Mouse (Mus musculus): ENCODE measurements at regions not wholly inside any gene's neighbourhood (a gene's known extent, or its start where the extent isn't known, plus 50 kb on each side); places are given as distances from the start of the nearest gene placed in this dataset.

GRCm38 (mm10) chr6:89087620-89088019 is 185.6 kb downstream of the Tpra1 start:
- Histone ChIP-seq H3K4me3 (replicated peaks in 1 of 3; ENCODE audit: low read depth in 2 of 3, low read length in 2 of 3, poor library complexity in 1 of 3) (no peak overlapping the region), H3K9me3 (replicated peaks; ENCODE audit: low read length) (peaks cover 14% of the 10 kb centered on the region), H3K36me3 (replicated peaks in 1 of 2; ENCODE audit: control insufficient read depth in 1 of 2, insufficient read depth in 1 of 2, low read length in 1 of 2) (no peaks in the 10 kb centered on the region), H3K4me1 (ENCODE audit: control insufficient read depth in 1 of 2, insufficient read depth in 2 of 2) (peaks cover 8 to 13% of the 10 kb centered on the region in 2 experiments), H3K9ac (ENCODE audit: insufficient read depth, low read depth) (no peak overlapping the region), H3K27ac (ENCODE audit: insufficient read depth, low read depth) (no peak overlapping the region), H3K79me2 (replicated peaks; ENCODE audit: control insufficient read depth, extremely low read depth, insufficient read depth, poor library complexity, severe bottlenecking) (no peaks in the 10 kb centered on the region), H3K27me3 (replicated peaks) (no peaks in the 10 kb centered on the region), H3K4me2 (ENCODE audit: insufficient read depth, low read depth, poor library complexity, severe bottlenecking) (no peak overlapping the region)
- dilution Hi-C loops (cut with MboI; ENCODE audit: extremely low pct_ligation_motif_present, extremely low pct_unique_long_range_greater_than_20kb, low sequenced_read_pairs) (no loop called here), in situ Hi-C loops (cut with MboI; ENCODE audit: low pct_ligation_motif_present, low pct_unique_long_range_greater_than_20kb, low sequenced_read_pairs) (no loop called here)
- no peak for TF ChIP-seq ELF1 (IDR thresholded peaks at IDR 0.05; ENCODE audit: low read depth, low read length)
- no peak for DNase-seq (ENCODE audit: extremely low read depth)

GRCm38 (mm10) chr6:89090096-89090495 is 188.0 kb downstream of the Tpra1 start:
- Histone ChIP-seq H3K9ac (ENCODE audit: insufficient read depth, low read depth) (no peak overlapping the region), H3K4me1 (ENCODE audit: control insufficient read depth in 1 of 2, insufficient read depth in 2 of 2) (peaks cover 8 to 23% of the 10 kb centered on the region in 2 experiments), H3K36me3 (replicated peaks in 1 of 2; ENCODE audit: control insufficient read depth in 1 of 2, insufficient read depth in 1 of 2, low read length in 1 of 2) (no peaks in the 10 kb centered on the region), H3K27ac (ENCODE audit: insufficient read depth, low read depth) (no peak overlapping the region), H3K79me2 (replicated peaks; ENCODE audit: control insufficient read depth, extremely low read depth, insufficient read depth, poor library complexity, severe bottlenecking) (no peaks in the 10 kb centered on the region), H3K4me3 (replicated peaks in 1 of 3; ENCODE audit: low read depth in 2 of 3, low read length in 2 of 3, poor library complexity in 1 of 3) (no peak overlapping the region), H3K27me3 (replicated peaks) (no peaks in the 10 kb centered on the region), H3K9me3 (replicated peaks; ENCODE audit: low read length) (peaks cover 10% of the 10 kb centered on the region), H3K4me2 (ENCODE audit: insufficient read depth, low read depth, poor library complexity, severe bottlenecking) (no peak overlapping the region)
- in situ Hi-C loops (cut with MboI; ENCODE audit: low pct_ligation_motif_present, low pct_unique_long_range_greater_than_20kb, low sequenced_read_pairs), result no loop called here
- no peak for DNase-seq (ENCODE audit: extremely low read depth)
- dilution Hi-C loops (cut with MboI; ENCODE audit: extremely low pct_ligation_motif_present, extremely low pct_unique_long_range_greater_than_20kb, low sequenced_read_pairs), result no loop called here
- TF ChIP-seq EP300 (IDR thresholded peaks at IDR 0.05; ENCODE audit: low read length) (no peak), CHD1 (IDR thresholded peaks at IDR 0.05; ENCODE audit: low read depth, low read length) (no peak), JUN (IDR thresholded peaks at IDR 0.05; ENCODE audit: insufficient read depth, low read depth, low read length) (no peak), CTCF (conservative IDR thresholded peaks at IDR 0.05 in 1 of 2, IDR thresholded peaks at IDR 0.05 in 1 of 2; ENCODE audit: low read depth in 2 of 2, low read length in 2 of 2) (no peak), HCFC1 (IDR thresholded peaks at IDR 0.05; ENCODE audit: low read depth, low read length) (no peak)

- peaks cover 0 to 10% of the 10 kb centered on the region in 2 experiments; a peak in 3 of 4 replicates for H3K4me1 ChIP-seq (ENCODE audit: control insufficient read depth in 1 of 2, insufficient read depth in 2 of 2)
- no peak overlapping the region for H3K9ac ChIP-seq (ENCODE audit: insufficient read depth, low read depth)
- no peak overlapping the region for H3K4me3 ChIP-seq (replicated peaks in 1 of 3; ENCODE audit: low read depth in 2 of 3, low read length in 2 of 3, poor library complexity in 1 of 3)
- no peaks in the 10 kb centered on the region for H3K27me3 ChIP-seq (replicated peaks)
- no peak overlapping the region for H3K4me2 ChIP-seq (ENCODE audit: insufficient read depth, low read depth, poor library complexity, severe bottlenecking)
- H3K36me3 ChIP-seq (replicated peaks in 1 of 2; ENCODE audit: control insufficient read depth in 1 of 2, insufficient read depth in 1 of 2, low read length in 1 of 2), result no peaks in the 10 kb centered on the region
- dilution Hi-C loops (cut with MboI; ENCODE audit: extremely low pct_ligation_motif_present, extremely low pct_unique_long_range_greater_than_20kb, low sequenced_read_pairs) (no loop called here), in situ Hi-C loops (cut with MboI; ENCODE audit: low pct_ligation_motif_present, low pct_unique_long_range_greater_than_20kb, low sequenced_read_pairs) (no loop called here)
- no peak for TF ChIP-seq GABPA (IDR thresholded peaks at IDR 0.05; ENCODE audit: insufficient replicate concordance, low read depth, low read length)
- no peak for TF ChIP-seq ETS1 (conservative IDR thresholded peaks at IDR 0.05; ENCODE audit: low read depth, low read length)
- no peak for TF ChIP-seq EP300 (IDR thresholded peaks at IDR 0.05; ENCODE audit: low read length)
- no peak for TF ChIP-seq MXI1 (IDR thresholded peaks at IDR 0.05; ENCODE audit: low read depth, low read length)
- TF ChIP-seq USF1 (IDR thresholded peaks at IDR 0.05; ENCODE audit: low read depth, low read length), result no peak
- TF ChIP-seq SIN3A (IDR thresholded peaks at IDR 0.05; ENCODE audit: low read length), result no peak
- no peak for TF ChIP-seq JUN (IDR thresholded peaks at IDR 0.05; ENCODE audit: insufficient read depth, low read depth, low read length)
- TF ChIP-seq IRF4 (IDR thresholded peaks at IDR 0.05; ENCODE audit: low read depth, low read length), result no peak
- no peak for TF ChIP-seq CHD2 (IDR thresholded peaks at IDR 0.05; ENCODE audit: low read length)
- TF ChIP-seq BHLHE40 (IDR thresholded peaks at IDR 0.05; ENCODE audit: low read depth, low read length), result no peak
- no peak for TF ChIP-seq MEF2A (IDR thresholded peaks at IDR 0.05; ENCODE audit: borderline replicate concordance, low read depth, low read length)
- no peak for DNase-seq (ENCODE audit: extremely low read depth)
- H3K79me2 ChIP-seq (replicated peaks; ENCODE audit: control insufficient read depth, extremely low read depth, insufficient read depth, poor library complexity, severe bottlenecking), result no peaks in the 10 kb centered on the region
- H3K27ac ChIP-seq (ENCODE audit: insufficient read depth, low read depth), result no peak overlapping the region
- H3K9me3 ChIP-seq (replicated peaks; ENCODE audit: low read length), result peaks cover 4% of the 10 kb centered on the region
Observed at GRCm38 (mm10) chr6:89095911-89096310, 193.9 kb downstream of the Tpra1 start.

Data from CH12.LX (cell line).